ENCODE assay signal across 28 mouse cellular contexts in the genomic region with DNA sequence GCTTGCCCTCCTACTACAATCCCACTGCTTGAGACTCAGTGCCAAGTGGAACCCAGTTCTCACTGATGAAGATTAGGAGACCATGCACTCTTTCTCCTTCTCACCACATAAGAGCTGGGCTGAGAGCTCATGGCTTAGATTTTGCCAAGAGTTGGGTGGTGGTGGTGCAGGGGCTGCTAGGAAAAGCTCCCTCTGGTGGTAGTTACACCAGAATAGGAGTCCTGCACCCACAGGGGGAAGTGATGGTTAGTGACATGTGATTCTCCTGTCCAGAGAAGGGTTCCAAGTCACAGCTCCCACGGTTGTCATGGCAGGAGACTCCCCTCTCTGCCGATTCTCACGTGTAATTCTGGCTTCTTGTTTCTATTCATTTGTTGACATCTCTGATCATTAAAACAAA. TPM values are rescaled to one million over a fixed set of nuclear protein-coding genes. Genes with fewer than 3 reads are reported as not detected.
DNase-seq lines count a peak whose midpoint lies in the region; ATAC-seq and TF ChIP-seq lines count a peak whose summit lies in the region.
"Had no signal": no experiment of that assay in that cellular context is flagged by ENCODE, and none has a peak within 500 bp of the region (broad histone marks: within the 10 kb centered on the region; RNA-seq: fewer than 3 reads in every experiment).

No protein-coding gene starts in this region.

- 57% methylated on average over 3 of the region's 3 CpGs for WGBS in forebrain, postnatal 0 days
- WGBS in forebrain, embryonic 16.5 days: 74% methylated on average over 3 of the region's 3 CpGs
- WGBS in kidney, postnatal 0 days: 66% methylated on average over 3 of the region's 3 CpGs
- WGBS in lung, postnatal 0 days: 72% methylated on average over 3 of the region's 3 CpGs
- 73% methylated on average over 3 of the region's 3 CpGs for WGBS in midbrain, embryonic 16.5 days

- H3K9me3 ChIP-seq in forebrain, postnatal 0 days (ENCODE audit: low read length): no peaks in the 10 kb centered on the region
- no peaks in the 10 kb centered on the region for H3K9me3 ChIP-seq in forebrain, embryonic 16.5 days (ENCODE audit: control insufficient read depth, low read length)
- no peaks in the 10 kb centered on the region for H3K9me3 ChIP-seq in kidney, postnatal 0 days (replicated peaks; ENCODE audit: low read length)
- H3K9me3 ChIP-seq in lung, postnatal 0 days (ENCODE audit: low read length): no peaks in the 10 kb centered on the region
- no peaks in the 10 kb centered on the region for H3K9me3 ChIP-seq in midbrain, embryonic 16.5 days (replicated peaks; ENCODE audit: control insufficient read depth, low read length, poor library complexity, severe bottlenecking)
- H3K9me3 ChIP-seq: forebrain, embryonic 13.5 days; heart, embryonic 10.5 days; hindbrain, embryonic 12.5 days; kidney, embryonic 15.5 days; midbrain, embryonic 15.5 days; neural tube, embryonic 15.5 days had no signal

- ATAC-seq in forebrain, postnatal 0 days: no peak
- no peak for ATAC-seq in forebrain, embryonic 16.5 days
- no peak for ATAC-seq in kidney, postnatal 0 days (replicated peaks; ENCODE audit: low FRiP score, low read depth)
- ATAC-seq in lung, postnatal 0 days: no peak
- no peak for ATAC-seq in midbrain, embryonic 16.5 days
- ATAC-seq: forebrain, embryonic 13.5 days; midbrain, embryonic 15.5 days had no signal

- H3K9ac ChIP-seq in forebrain, postnatal 0 days: no peak overlapping the region
- H3K9ac ChIP-seq in forebrain, embryonic 16.5 days (replicated peaks; ENCODE audit: low read depth, low read length): no peak overlapping the region
- H3K9ac ChIP-seq in kidney, postnatal 0 days (ENCODE audit: low read depth, low read length): no peak overlapping the region
- H3K9ac ChIP-seq in lung, postnatal 0 days (replicated peaks; ENCODE audit: low read depth): no peak overlapping the region
- H3K9ac ChIP-seq in midbrain, embryonic 16.5 days (ENCODE audit: low read depth, low read length): no peak overlapping the region
- H3K9ac ChIP-seq: embryonic facial prominence, embryonic 12.5 days; forebrain, embryonic 13.5 days; hindbrain, embryonic 12.5 days; kidney, embryonic 15.5 days; liver, embryonic 13.5 days; midbrain, embryonic 15.5 days; neural tube, embryonic 15.5 days had no signal

- H3K4me2 ChIP-seq in forebrain, postnatal 0 days (ENCODE audit: low read depth): no peak overlapping the region
- no peak overlapping the region for H3K4me2 ChIP-seq in forebrain, embryonic 16.5 days (ENCODE audit: low read length)
- H3K4me2 ChIP-seq in kidney, postnatal 0 days (ENCODE audit: low read length): no peak overlapping the region
- no peak overlapping the region for H3K4me2 ChIP-seq in lung, postnatal 0 days (replicated peaks; ENCODE audit: low read depth, low read length)
- no peak overlapping the region for H3K4me2 ChIP-seq in midbrain, embryonic 16.5 days (ENCODE audit: low read length)
- H3K4me2 ChIP-seq: embryonic facial prominence, embryonic 12.5 days; forebrain, embryonic 13.5 days; hindbrain, embryonic 12.5 days; kidney, embryonic 15.5 days; liver, embryonic 13.5 days; midbrain, embryonic 15.5 days; neural tube, embryonic 15.5 days had no signal

- H3K27me3 ChIP-seq in forebrain, postnatal 0 days (ENCODE audit: insufficient read depth, low read length): no peaks in the 10 kb centered on the region
- H3K27me3 ChIP-seq in forebrain, embryonic 16.5 days (replicated peaks; ENCODE audit: control insufficient read depth, insufficient read depth, low read length): no peaks in the 10 kb centered on the region
- H3K27me3 ChIP-seq in kidney, postnatal 0 days (ENCODE audit: insufficient read depth, low read length): peaks cover 5% of the 10 kb centered on the region; the same call in 1 of the 2 replicates
- H3K27me3 ChIP-seq in lung, postnatal 0 days (replicated peaks; ENCODE audit: insufficient read depth, low read length): peaks cover 4% of the 10 kb centered on the region
- H3K27me3 ChIP-seq in midbrain, embryonic 16.5 days (ENCODE audit: control insufficient read depth, insufficient read depth, low read depth, low read length): no peaks in the 10 kb centered on the region
- H3K27me3 ChIP-seq: midbrain, embryonic 15.5 days had no signal

- H3K4me1 ChIP-seq in forebrain, postnatal 0 days (ENCODE audit: insufficient read depth): no peaks in the 10 kb centered on the region
- 0 out of 2 replicates have a peak, but pooled peaks cover 3% of the 10 kb centered on the region for H3K4me1 ChIP-seq in forebrain, embryonic 16.5 days (replicated peaks; ENCODE audit: control insufficient read depth, insufficient read depth, low read length)
- H3K4me1 ChIP-seq in kidney, postnatal 0 days (replicated peaks; ENCODE audit: insufficient read depth, low read length): peaks cover under 1% of the 10 kb centered on the region
- 0 out of 2 replicates have a peak, but pooled peaks cover 7% of the 10 kb centered on the region for H3K4me1 ChIP-seq in lung, postnatal 0 days (ENCODE audit: insufficient read depth, low read depth, low read length)
- peaks cover 2% of the 10 kb centered on the region; the same call in 1 of the 2 replicates for H3K4me1 ChIP-seq in midbrain, embryonic 16.5 days (ENCODE audit: control insufficient read depth, insufficient read depth, low read length)
- H3K4me1 ChIP-seq: embryonic facial prominence, embryonic 12.5 days; liver, embryonic 13.5 days; megakaryocyte, embryonic 14.5 days had no signal

- TF ChIP-seq EP300 in lung, postnatal 0 days (IDR thresholded peaks at IDR 0.05): no peak

- TF ChIP-seq CTCF in forebrain, postnatal 0 days (IDR thresholded peaks at IDR 0.05; ENCODE audit: low read depth): peak; percentile 35; the same call in 1 of the 2 replicates
- TF ChIP-seq CTCF in kidney, postnatal 0 days (IDR thresholded peaks at IDR 0.05; ENCODE audit: low read depth): peak; percentile 30; the same call in 1 of the 2 replicates
- peak; percentile 21; the same call in 1 of the 2 replicates for TF ChIP-seq CTCF in lung, postnatal 0 days (IDR thresholded peaks at IDR 0.05)

- H3K4me3 ChIP-seq in forebrain, postnatal 0 days (ENCODE audit: low read depth, low read length): no peak overlapping the region
- H3K4me3 ChIP-seq in forebrain, embryonic 16.5 days (replicated peaks; ENCODE audit: low read length): no peak overlapping the region
- no peak overlapping the region for H3K4me3 ChIP-seq in kidney, postnatal 0 days (replicated peaks; ENCODE audit: low read depth, low read length)
- no peak overlapping the region for H3K4me3 ChIP-seq in lung, postnatal 0 days (ENCODE audit: low read depth, low read length)
- H3K4me3 ChIP-seq in midbrain, embryonic 16.5 days (ENCODE audit: low read depth, low read length): no peak overlapping the region
- H3K4me3 ChIP-seq: embryonic facial prominence, embryonic 12.5 days; erythroblast, embryonic 14.5 days; forebrain, embryonic 13.5 days; heart, embryonic 10.5 days; hindbrain, embryonic 12.5 days; kidney, embryonic 15.5 days; liver, embryonic 13.5 days; megakaryocyte, embryonic 14.5 days; midbrain, embryonic 15.5 days; neural tube, embryonic 15.5 days had no signal

- DNase-seq in forebrain, postnatal 0 days: no peak
- DNase-seq in kidney, postnatal 0 days (ENCODE audit: low spot score): no peak
- DNase-seq in kidney, postnatal 4 days: no peak
- DNase-seq in lung, postnatal 0 days (ENCODE audit: low spot score): no peak
- DNase-seq in lung, postnatal 10 days: no peak
- DNase-seq in T-cell, adult 2 months (ENCODE audit: low spot score): no peak
- DNase-seq: adrenal gland, adult 8-10 months; cerebellum, adult 8-10 months; gastrocnemius, postnatal 36 days; heart, postnatal 14 days; left cerebral cortex, postnatal 4 days; liver, embryonic 13.5 days; right cerebral cortex, postnatal 25 days; thymus, adult 2 months had no signal

- no peak overlapping the region for H3K27ac ChIP-seq in forebrain, postnatal 0 days (ENCODE audit: low read depth, low read length)
- H3K27ac ChIP-seq in forebrain, embryonic 16.5 days (ENCODE audit: low read length): no peak overlapping the region
- no peak overlapping the region for H3K27ac ChIP-seq in kidney, postnatal 0 days
- H3K27ac ChIP-seq in lung, postnatal 0 days (ENCODE audit: low read length): no peak overlapping the region
- H3K27ac ChIP-seq in midbrain, embryonic 16.5 days (ENCODE audit: low read length): no peak overlapping the region
- H3K27ac ChIP-seq: embryonic facial prominence, embryonic 12.5 days; forebrain, embryonic 13.5 days; heart, embryonic 10.5 days; hindbrain, embryonic 12.5 days; kidney, embryonic 15.5 days; liver, embryonic 13.5 days; midbrain, embryonic 15.5 days; neural tube, embryonic 15.5 days had no signal

- no peaks in the 10 kb centered on the region for H3K36me3 ChIP-seq in forebrain, postnatal 0 days (ENCODE audit: insufficient read depth)
- H3K36me3 ChIP-seq in forebrain, embryonic 16.5 days (ENCODE audit: control insufficient read depth, insufficient read depth): no peaks in the 10 kb centered on the region
- no peaks in the 10 kb centered on the region for H3K36me3 ChIP-seq in kidney, postnatal 0 days (ENCODE audit: insufficient read depth, low read length)
- no peaks in the 10 kb centered on the region for H3K36me3 ChIP-seq in lung, postnatal 0 days (ENCODE audit: insufficient read depth, low read length)
- no peaks in the 10 kb centered on the region for H3K36me3 ChIP-seq in midbrain, embryonic 16.5 days (ENCODE audit: control insufficient read depth, insufficient read depth, low read length)
- H3K36me3 ChIP-seq: embryonic facial prominence, embryonic 12.5 days; G1E; heart, embryonic 10.5 days; hindbrain, embryonic 12.5 days; kidney, embryonic 15.5 days; liver, embryonic 13.5 days; midbrain, embryonic 15.5 days; neural tube, embryonic 15.5 days had no signal

RNA-seq across cellular contexts. Expression of a gene that starts 4.7 kb away (rescaled TPM):
- total RNA-seq in forebrain, postnatal 0 days (2014; rRNA removed): 36.2 and 46.3 TPM in 2 replicates
- polyA plus RNA-seq in forebrain, postnatal 0 days (2015; fragmentation: Nextera tagmentation; extraction: Ambion mirVana): 3.8 and 4.5 TPM in 2 replicates
- polyA plus RNA-seq in forebrain, embryonic 16.5 days (2015; fragmentation: Nextera tagmentation; extraction: Ambion mirVana): 1.3 and 1.8 TPM in 2 replicates
- polyA plus RNA-seq in kidney, postnatal 0 days (2015; fragmentation: Nextera tagmentation; extraction: Ambion mirVana): not detected in 2 replicates
- polyA plus RNA-seq in lung, postnatal 0 days (2015; fragmentation: Nextera tagmentation; extraction: Ambion mirVana): not detected in 2 replicates
- polyA plus RNA-seq in midbrain, embryonic 16.5 days (2015; fragmentation: Nextera tagmentation; extraction: Ambion mirVana): 1.5 and 1.9 TPM in 2 replicates
- total RNA-seq: adrenal gland, adult 8-10 months; gastrocnemius, postnatal 36 days had no signal
- polyA plus RNA-seq: erythroblast, embryonic 14.5 days; G1E; spleen, adult 2 months; stomach, embryonic 14.5 days had no signal
